Mouse (Mus musculus): ENCODE results near the gene Dad1. TPM values are rescaled to one million over a fixed set of nuclear protein-coding genes. Genes with fewer than 3 reads are reported as not detected.

The Dad1 gene
- total RNA-seq (2021): 100 to 1,000 TPM; 114 to 126 TPM

GRCm38 (mm10) chr14:54253741-54254291, at the start of gene Dad1, which contains the start of gene Abhd4:
TSS of gene Dad1 (minus strand) at chr14:54254104.
TSS of gene Abhd4 (plus strand) at chr14:54254188.
- peak; percentile 97 to 98 for DNase-seq (ENCODE audit: low spot score in 2 of 2)
- intact Hi-C loops (cut with DNase I): loop anchor here (5.0 kb wide), 1 partner anchor 173 kb away; the partner anchor contains the start of gene Mrpl52

GRCm38 (mm10) chr14:54300676-54301075, 46.8 kb upstream of the Dad1 start:
- no peak for DNase-seq (ENCODE audit: low spot score in 2 of 2)
- intact Hi-C loops (cut with DNase I): no loop called here

GRCm38 (mm10) chr14:54300136-54300535, 46.2 kb upstream of the Dad1 start:
- DNase-seq (ENCODE audit: low spot score in 2 of 2): no peak
- intact Hi-C loops (cut with DNase I): no loop called here

DNA sequence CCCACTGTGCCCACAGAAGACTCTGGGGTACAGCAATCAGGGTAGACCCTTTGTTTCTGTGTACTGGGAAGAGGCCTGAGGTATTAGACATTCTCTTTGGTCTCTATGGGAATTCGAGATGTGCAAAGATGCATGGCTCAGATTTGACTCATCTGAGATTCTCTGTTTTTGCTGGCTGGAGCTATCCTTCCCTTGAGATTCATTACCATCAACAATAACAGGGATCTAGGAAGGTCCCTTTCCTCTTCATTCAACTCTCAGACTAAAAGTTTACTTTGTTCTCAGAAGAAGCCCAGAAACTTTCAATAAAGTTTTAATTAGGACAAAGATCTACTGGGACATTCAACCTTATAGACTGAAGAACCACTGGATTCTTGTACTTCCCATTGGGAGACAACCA, 30.9 kb upstream of the Dad1 start, which contains the start of gene Olfr49:
Gene Olfr49, minus strand, starts transcription at position 101 of the 400 bp plus-strand sequence.
- intact Hi-C loops (cut with DNase I): no loop called here
- DNase-seq (ENCODE audit: low spot score in 2 of 2): no peak

DNA sequence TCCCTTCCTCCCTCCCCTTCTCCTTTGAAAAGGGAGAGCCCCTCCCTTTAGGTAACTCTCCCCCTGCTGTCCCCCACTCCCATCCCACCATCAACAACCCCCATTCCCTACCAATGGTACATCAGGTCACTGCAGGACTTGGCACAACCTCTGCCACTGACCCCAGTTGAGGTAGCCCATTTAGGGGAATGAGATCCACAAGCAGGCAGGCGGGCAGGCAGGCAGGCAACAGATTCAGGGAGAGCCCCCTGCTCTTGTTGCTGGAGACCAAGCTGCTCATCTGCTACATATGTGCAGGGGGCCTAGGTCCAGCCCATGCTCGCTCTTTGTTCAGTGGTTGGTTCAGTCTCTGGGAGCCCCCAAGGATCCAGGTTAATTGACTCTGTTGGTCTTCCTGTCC, 22.5 kb upstream of the Dad1 start:
- intact Hi-C loops (cut with DNase I): no loop called here
- DNase-seq (ENCODE audit: low spot score in 2 of 2): no peak

GRCm38 (mm10) chr14:54272696-54273095, 18.8 kb upstream of the Dad1 start:
- DNase-seq (ENCODE audit: low spot score in 2 of 2): no peak
- intact Hi-C loops (cut with DNase I): no loop called here

GRCm38 (mm10) chr14:54271976-54272606, 18.2 kb upstream of the Dad1 start:
- intact Hi-C loops (cut with DNase I): no loop called here

DNA sequence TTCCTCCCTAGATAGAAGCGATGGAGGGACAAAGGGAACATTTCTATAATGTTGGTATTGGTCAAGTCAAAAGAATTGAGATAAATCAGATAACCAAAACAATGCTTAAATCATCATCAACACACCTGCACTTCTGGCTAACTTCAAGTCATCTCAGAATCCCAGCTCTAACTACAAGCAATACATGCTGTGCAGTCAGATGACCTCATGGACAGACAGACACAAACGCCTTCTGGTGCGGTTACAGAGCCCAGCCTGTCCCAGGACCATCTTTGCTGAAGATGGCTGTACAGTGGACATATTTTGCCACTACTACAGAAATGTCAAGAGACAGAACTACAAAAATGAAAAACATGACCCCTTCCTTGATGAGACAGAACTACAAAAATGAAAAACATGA, 16.5 kb upstream of the Dad1 start:
- DNase-seq (ENCODE audit: low spot score in 2 of 2): no peak
- intact Hi-C loops (cut with DNase I): no loop called here

More at GRCm38 (mm10) chr14:54271976-54272606, 18.2 kb upstream of the Dad1 start:
- DNase-seq (ENCODE audit: low spot score in 2 of 2): no peak

- intact Hi-C loops (cut with DNase I): no loop called here
- no peak for DNase-seq (ENCODE audit: low spot score in 2 of 2)
Measured at GRCm38 (mm10) chr14:54269566-54269965, 15.7 kb upstream of the Dad1 start.

DNA sequence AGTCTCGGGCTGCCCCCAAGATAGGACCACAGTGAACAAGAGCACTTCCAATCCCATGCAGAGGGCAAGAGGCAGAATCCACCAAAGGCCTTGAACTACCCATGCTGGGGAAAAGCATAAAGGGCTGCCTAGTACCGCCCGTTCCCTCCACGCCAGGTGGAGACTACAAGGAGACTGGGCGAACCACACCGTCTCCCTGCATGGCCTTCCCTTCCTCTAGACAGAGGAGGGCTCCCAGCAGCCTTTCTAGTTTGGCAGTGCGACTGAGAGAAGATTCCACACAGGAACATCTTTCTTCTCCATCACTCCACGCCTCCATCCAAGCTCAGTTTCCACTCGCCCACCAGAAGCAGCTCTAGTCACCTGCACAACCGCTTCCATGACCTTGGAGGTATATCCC, 14.1 kb upstream of the Dad1 start:
- no peak for DNase-seq (ENCODE audit: low spot score in 2 of 2)
- intact Hi-C loops (cut with DNase I): no loop called here

DNA sequence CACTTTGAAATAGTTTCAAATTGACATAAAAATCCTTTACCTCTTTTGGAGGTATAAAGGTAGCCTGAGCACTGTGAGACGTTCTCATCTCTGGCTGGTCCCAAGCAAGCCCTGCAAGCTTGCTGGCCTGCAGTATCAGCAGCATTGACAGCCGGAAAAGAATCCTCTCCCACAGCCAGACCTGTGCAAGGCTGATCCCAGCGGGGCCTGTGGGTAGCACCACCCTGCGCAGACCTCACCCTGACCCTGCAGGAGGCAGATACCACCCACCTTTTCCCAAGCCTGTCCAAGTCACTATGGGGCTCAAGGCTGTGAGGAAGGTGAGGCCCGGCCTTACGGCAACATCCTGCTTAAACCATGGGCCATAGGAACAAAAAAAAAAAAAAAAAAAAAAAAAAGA, 12.0 kb upstream of the Dad1 start:
- intact Hi-C loops (cut with DNase I): no loop called here

GRCm38 (mm10) chr14:54265093-54265492, 11.2 kb upstream of the Dad1 start:
- DNase-seq (ENCODE audit: low spot score in 2 of 2): no peak
- intact Hi-C loops (cut with DNase I): no loop called here

More for the DNA sequence above, 12.0 kb upstream of the Dad1 start:
- no peak for DNase-seq (ENCODE audit: low spot score in 2 of 2)

- intact Hi-C loops (cut with DNase I): no loop called here
- no peak for DNase-seq (ENCODE audit: low spot score in 2 of 2)
Measured at GRCm38 (mm10) chr14:54264231-54264630, 10.3 kb upstream of the Dad1 start.

DNA sequence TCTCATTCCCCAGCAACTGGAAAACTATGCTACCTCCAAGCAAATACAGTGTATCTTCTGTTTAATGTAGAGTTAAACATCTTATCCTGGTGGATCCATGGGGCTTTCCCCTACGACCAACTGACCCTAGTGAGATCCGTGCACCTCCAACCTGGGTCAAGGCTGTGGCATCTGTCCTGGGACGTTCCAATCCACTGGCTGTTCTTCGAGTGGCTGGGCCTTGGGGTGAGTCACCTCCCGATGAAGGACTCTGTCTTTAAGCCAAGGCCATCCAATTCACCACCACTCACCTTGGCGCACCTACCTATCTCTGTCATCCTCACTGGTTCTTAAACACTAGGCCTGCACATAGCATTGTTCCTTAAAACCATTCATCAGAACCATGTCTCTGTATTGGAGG, 9.2 kb upstream of the Dad1 start:
- intact Hi-C loops (cut with DNase I): no loop called here
- no peak for DNase-seq (ENCODE audit: low spot score in 2 of 2)

DNA sequence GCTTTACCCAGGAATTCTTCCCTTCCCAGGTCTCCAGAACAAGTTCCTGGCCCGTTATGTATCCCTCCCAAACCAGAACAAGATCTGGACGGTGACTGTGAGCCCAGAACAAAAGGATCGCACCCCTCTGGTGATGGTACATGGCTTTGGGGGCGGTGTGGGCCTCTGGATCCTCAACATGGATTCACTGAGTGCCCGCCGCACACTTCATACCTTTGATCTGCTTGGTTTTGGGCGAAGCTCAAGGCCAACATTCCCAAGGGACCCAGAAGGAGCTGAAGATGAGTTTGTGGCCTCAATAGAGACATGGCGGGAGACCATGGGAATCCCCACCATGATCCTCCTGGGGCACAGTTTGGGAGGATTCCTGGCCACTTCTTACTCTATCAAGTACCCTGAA, 8.7 kb upstream of the Dad1 start:
- intact Hi-C loops (cut with DNase I): no loop called here
- no peak for DNase-seq (ENCODE audit: low spot score in 2 of 2)

GRCm38 (mm10) chr14:54261386-54261785, 7.5 kb upstream of the Dad1 start:
- intact Hi-C loops (cut with DNase I): no loop called here
- DNase-seq (ENCODE audit: low spot score in 2 of 2): no peak

DNA sequence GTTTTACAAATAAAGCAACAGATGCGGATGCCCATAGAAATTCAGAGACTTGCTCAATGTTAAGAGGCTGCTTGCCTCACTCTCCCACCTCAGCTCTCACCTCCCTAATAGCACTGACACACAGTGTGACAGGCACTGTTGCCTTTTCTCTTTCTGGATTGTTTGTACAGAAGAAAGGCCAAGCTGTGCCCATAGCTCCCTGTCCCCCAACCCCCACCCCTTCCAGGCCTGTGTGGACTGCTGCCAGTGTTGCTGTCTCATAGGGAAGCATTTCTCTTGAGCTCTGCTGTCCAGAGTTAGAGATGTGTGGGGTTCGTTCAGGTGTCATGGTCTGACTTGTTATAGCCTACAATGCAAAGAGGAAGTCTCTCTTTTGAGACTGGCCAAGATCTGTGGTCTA, 6.3 kb upstream of the Dad1 start:
- intact Hi-C loops (cut with DNase I): no loop called here
- DNase-seq (ENCODE audit: low spot score in 2 of 2): no peak

GRCm38 (mm10) chr14:54259722-54260085, 5.8 kb upstream of the Dad1 start:
- no peak for DNase-seq (ENCODE audit: low spot score in 2 of 2)
- intact Hi-C loops (cut with DNase I): loop anchor here (5.0 kb wide), 1 partner anchor 103 kb away; the partner anchor contains the start of gene Oxa1l

GRCm38 (mm10) chr14:54259003-54259721, 5.3 kb upstream of the Dad1 start:
- intact Hi-C loops (cut with DNase I): loop anchor here (5.0 kb wide), 1 partner anchor 103 kb away; the partner anchor contains the start of gene Oxa1l

DNA sequence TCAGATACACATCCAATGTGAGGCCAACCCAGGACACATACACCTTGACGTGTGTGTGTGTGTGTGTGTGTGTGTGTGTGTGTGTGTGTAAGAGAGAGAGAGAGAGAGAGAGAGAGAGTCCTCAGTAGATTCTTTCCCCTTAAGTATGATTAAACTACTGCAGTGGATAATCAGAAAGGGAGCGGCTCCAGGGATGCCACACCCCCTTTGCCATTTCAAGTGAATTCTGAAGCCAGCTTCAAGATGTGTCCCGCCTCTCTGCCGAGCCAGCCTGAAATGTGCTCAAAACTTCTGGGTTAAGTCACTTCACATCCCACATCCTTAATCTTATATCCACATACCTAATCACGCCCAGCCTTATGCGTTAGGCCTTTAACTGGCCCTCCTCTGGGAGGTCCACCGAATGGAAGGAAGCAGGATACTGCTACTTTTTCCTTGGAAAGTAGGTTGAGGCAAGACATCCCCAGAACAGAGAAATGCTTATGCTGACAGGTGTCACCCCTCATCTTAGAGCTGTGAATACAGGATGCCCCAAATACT, 4.3 kb upstream of the Dad1 start:
- intact Hi-C loops (cut with DNase I): loop anchor here (5.0 kb wide), 1 partner anchor 104 kb away; the partner anchor contains the start of gene Oxa1l
- DNase-seq (ENCODE audit: low spot score in 2 of 2): no peak

More at GRCm38 (mm10) chr14:54259003-54259721, 5.3 kb upstream of the Dad1 start:
- DNase-seq (ENCODE audit: low spot score in 2 of 2): peak; percentile 71 to 77

Data from left cerebral cortex, postnatal 36 days (tissue).